Mouse (Mus musculus) spleen, adult 2 months (tissue): ENCODE data around the gene Asic1.

Source experiments
- CTCF ChIP-seq: fragments of 200-500 bp; IDR thresholded peaks from 2 replicates; pipeline ENCODE4 v1.5.1; 2011; ENCODE audit warnings: mild to moderate bottlenecking, inconsistent platforms; ENCODE audit not compliant: insufficient read depth, insufficient read length, insufficient replicate concordance; ENCODE audit errors: extremely low read depth
- POLR2A ChIP-seq: fragments of 200-500 bp; IDR thresholded peaks from 2 replicates; pipeline ENCODE4 v1.6.1; 2011; ENCODE audit warnings: low read depth, low read length, inconsistent platforms

DNA sequence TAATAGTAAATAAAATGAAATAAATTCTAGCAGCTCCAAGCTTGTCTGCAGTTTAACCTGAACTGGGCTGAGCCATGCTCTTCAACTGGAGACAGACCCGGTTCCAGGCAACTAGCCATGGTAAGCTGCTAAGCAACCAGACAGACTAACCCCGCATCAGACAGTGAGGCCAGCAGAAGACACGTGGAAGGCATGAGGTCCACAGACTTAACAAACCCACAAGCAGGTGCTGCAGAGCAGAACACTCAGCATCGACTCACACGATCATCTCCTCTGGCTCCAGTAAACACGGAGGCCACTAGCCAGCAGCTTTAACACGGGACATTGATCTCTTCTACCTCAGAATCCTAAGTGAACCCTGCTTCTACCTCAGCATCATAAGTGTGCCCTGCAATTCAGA, 25.4 kb upstream of the Asic1 start:
- TF ChIP-seq CTCF: no peak
- TF ChIP-seq POLR2A: no peak
